Mouse (Mus musculus) kidney, embryonic 15.5 days (tissue): ENCODE results near the gene Cdk19. TPM values are rescaled to one million over a fixed set of nuclear protein-coding genes. Genes with fewer than 3 reads are reported as not detected.

Source experiments
- ATAC-seq: fragments of 200-750 bp; cut with Nextera tagmentation; replicated peaks from 2 replicates; pipeline ENCODE4 v1.8.0; 2017; ENCODE audit warnings: moderate TSS enrichment; ENCODE audit not compliant: low FRiP score
- H3K27ac ChIP-seq: fragments of 300-500 bp; sonication (generic); 2 replicates; pipeline ENCODE4 v1.5.1; 2015; ENCODE audit warnings: mild to moderate bottlenecking, inconsistent platforms
- H3K27me3 ChIP-seq: fragments of 300-500 bp; sonication (generic); 2 replicates; pipeline ENCODE4 v1.6.1; 2015; ENCODE audit warnings: inconsistent platforms
- H3K36me3 ChIP-seq: fragments of 300-500 bp; sonication (generic); 2 replicates; pipeline ENCODE4 v1.6.1; 2015; ENCODE audit warnings: inconsistent platforms
- H3K4me1 ChIP-seq: fragments of 300-500 bp; sonication (generic); 2 replicates; pipeline ENCODE4 v1.6.1; 2015; ENCODE audit warnings: inconsistent platforms
- H3K4me2 ChIP-seq: fragments of 300-500 bp; sonication (generic); 2 replicates; pipeline ENCODE4 v1.6.1; 2015; ENCODE audit warnings: moderate library complexity, mild to moderate bottlenecking, inconsistent platforms
- H3K4me3 ChIP-seq: fragments of 300-500 bp; sonication (generic); replicated peaks from 2 replicates; pipeline ENCODE4 v1.5.1; 2015; ENCODE audit warnings: mild to moderate bottlenecking, inconsistent platforms
- H3K9ac ChIP-seq: fragments of 300-500 bp; sonication (generic); 2 replicates; pipeline ENCODE4 v1.6.1; 2015; ENCODE audit warnings: mild to moderate bottlenecking, inconsistent platforms
- H3K9me3 ChIP-seq: fragments of 300-500 bp; sonication (generic); replicated peaks from 2 replicates; pipeline ENCODE4 v1.6.1; 2016; ENCODE audit warnings: inconsistent platforms
- WGBS: fragments of 180-500 bp; shearing (Covaris S2); methylation state at CpG from one replicate; pipeline ENCODE4 v1.1.7; 2015; ENCODE audit warnings: mixed read lengths; 5-methylcytosine and 5-hydroxymethylcytosine counted together
- polyA plus RNA-seq: library from polyadenylated mRNA; unstranded; fragments of >200 nt; fragmentation: Nextera tagmentation; extraction: Ambion mirVana; gene quantifications from 2 replicates; pipeline ENCODE4 v1.2.1, GENCODE M21; 2015

The Cdk19 gene
- polyA plus RNA-seq, 1 experiment from 2014 or later, result 8.5 TPM

DNA sequence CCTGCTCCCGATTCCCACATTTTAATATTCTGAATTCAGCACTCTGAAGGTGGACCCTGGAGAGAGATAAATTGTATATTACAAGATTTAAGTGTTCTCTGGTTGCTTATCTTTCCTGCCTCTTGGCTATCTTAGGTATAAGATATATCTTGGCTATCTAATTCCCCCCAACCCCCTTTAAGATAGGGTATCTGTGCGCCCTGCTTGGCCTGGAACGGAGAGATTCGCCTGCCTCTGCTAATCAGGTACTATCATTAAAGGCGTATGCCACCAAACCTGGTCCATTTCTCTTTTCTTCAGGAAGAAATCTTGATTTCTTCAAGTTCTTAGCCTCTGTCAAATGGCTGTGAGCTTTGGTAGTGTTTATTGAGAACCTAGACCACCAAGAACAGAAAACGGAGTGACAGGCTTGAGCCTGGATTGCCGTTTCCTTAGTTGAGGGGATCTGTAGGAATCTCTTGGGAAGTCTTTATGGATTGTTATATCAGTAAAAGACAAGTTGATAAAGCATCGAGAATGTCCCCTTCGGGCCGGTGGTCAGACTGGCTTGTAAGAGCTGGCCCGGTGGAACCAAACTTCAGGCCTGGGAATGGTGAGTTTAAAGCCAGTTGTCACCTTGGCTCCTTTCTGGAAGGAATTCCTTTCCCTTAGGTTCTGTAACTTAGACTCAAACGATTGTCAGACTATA is 11.0 kb downstream of the Cdk19 start:
- no peaks in the 10 kb centered on the region for H3K9me3 ChIP-seq
- H3K27ac ChIP-seq, result peak overlapping the region; percentile 95
- peak overlapping the region; percentile 89 for H3K9ac ChIP-seq
- no peaks in the 10 kb centered on the region for H3K36me3 ChIP-seq
- no peak for ATAC-seq
- peaks cover 21% of the 10 kb centered on the region for H3K4me1 ChIP-seq
- peak overlapping the region; percentile 88 for H3K4me3 ChIP-seq
- no peaks in the 10 kb centered on the region for H3K27me3 ChIP-seq
- WGBS, result 48% methylated on average over 12 of the region's 12 CpGs
- peak overlapping the region; percentile 73 for H3K4me2 ChIP-seq

DNA sequence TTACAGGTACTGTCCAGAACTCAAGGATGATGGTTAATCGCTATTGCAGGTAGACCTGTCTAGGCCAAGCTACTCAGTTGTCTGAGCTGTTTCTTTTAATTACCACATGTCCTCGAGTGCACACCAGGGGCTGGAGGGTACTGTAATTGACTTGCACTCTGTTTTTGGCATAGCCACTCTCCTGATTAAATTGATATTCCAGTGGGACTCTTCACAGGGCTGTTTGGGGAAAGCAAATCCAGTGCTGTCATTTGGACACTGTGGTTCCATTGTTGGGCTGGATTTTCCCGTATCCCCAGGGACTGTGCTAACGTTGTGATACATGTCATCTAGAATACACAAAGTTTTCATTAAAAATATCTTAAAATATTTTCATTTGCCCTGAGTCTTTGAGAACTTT is 11.8 kb downstream of the Cdk19 start:
- no peak for ATAC-seq
- Histone ChIP-seq H3K4me3 (peak overlapping the region; percentile 88; the same call in 1 of the 2 replicates), H3K4me1 (peaks cover 21% of the 10 kb centered on the region), H3K9me3 (no peaks in the 10 kb centered on the region), H3K9ac (no peak overlapping the region), H3K4me2 (peak overlapping the region; percentile 73; the same call in 1 of the 2 replicates), H3K27ac (no peak overlapping the region), H3K36me3 (no peaks in the 10 kb centered on the region), H3K27me3 (no peaks in the 10 kb centered on the region)
- WGBS, result 79% methylated on average over 4 of the region's 4 CpGs

DNA sequence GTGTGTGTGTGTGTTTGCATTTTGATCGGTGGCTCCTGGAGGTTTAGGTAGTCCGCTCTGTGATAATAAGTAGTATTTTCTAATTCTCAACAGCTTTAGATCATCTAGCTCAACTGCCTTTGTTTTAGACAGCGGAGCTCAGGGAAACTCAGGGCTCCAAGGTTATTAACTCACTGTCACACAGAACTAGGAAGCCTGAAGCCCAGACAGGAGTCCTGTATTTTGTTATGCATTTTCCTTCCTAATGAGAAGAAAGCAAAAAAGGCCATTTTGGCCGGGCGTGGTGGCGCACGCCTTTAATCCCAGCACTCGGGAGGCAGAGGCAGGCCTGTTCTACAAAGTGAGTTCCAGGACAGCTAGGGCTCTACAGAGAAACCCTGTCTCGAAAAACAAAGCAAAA is 14.7 kb downstream of the Cdk19 start:
- no peaks in the 10 kb centered on the region for H3K36me3 ChIP-seq
- no peaks in the 10 kb centered on the region for H3K27me3 ChIP-seq
- no peak overlapping the region for H3K27ac ChIP-seq
- no peak overlapping the region for H3K4me3 ChIP-seq
- H3K4me1 ChIP-seq, result peaks cover 14% of the 10 kb centered on the region
- no peak for ATAC-seq
- WGBS, result 83% methylated on average over 9 of the region's 9 CpGs
- no peaks in the 10 kb centered on the region for H3K9me3 ChIP-seq
- no peak overlapping the region for H3K9ac ChIP-seq
- no peak overlapping the region for H3K4me2 ChIP-seq

DNA sequence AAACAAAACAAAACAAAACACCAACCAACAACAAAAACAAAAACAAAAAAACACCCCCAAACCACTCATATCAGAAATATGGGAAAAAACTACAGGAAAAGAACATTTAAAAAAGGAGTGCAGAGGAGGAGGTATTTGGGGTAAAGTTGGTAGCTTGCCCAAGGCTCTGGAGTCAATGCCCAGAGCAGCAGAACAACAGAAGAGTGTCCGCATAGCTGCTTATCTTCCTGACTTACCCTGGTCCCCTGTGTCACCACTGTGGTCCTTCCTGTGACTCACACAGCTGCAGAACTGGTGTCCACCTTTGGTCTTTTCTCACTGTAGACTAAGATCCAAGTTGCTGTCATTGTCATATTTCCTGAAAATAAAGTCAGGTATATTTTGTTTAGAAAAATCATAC is 15.2 kb downstream of the Cdk19 start:
- 90% methylated on average over 1 of the region's 1 CpGs for WGBS
- no peak for ATAC-seq
- no peak overlapping the region for H3K4me3 ChIP-seq
- no peaks in the 10 kb centered on the region for H3K36me3 ChIP-seq
- H3K4me1 ChIP-seq, result peaks cover 14% of the 10 kb centered on the region
- no peaks in the 10 kb centered on the region for H3K27me3 ChIP-seq
- no peak overlapping the region for H3K9ac ChIP-seq
- no peak overlapping the region for H3K4me2 ChIP-seq
- H3K27ac ChIP-seq, result no peak overlapping the region
- no peaks in the 10 kb centered on the region for H3K9me3 ChIP-seq

DNA sequence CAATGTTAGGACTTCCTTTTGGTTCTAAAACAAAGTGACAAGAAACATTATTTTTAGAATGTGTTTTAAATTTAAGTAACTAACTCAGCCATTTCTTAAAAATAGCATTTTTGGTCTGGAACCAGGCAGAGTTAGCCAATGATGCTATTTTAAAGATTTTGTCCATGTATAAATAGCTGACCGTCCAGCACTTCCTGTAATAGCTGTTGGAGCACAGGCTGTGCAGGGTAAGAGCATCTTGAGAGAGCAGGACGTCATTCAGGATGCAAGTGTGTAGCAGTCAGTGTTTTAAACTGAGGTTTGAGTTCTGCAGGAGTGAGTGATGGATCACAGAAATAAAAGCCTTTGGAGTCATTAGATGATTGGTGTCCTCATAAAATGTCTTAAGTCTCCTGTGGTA is 18.8 kb downstream of the Cdk19 start:
- H3K27me3 ChIP-seq, result no peaks in the 10 kb centered on the region
- H3K9ac ChIP-seq, result no peak overlapping the region
- H3K9me3 ChIP-seq, result no peaks in the 10 kb centered on the region
- no peak overlapping the region for H3K27ac ChIP-seq
- H3K4me2 ChIP-seq, result no peak overlapping the region
- no peak for ATAC-seq
- H3K4me1 ChIP-seq, result peaks cover 9% of the 10 kb centered on the region; the same call in 1 of the 2 replicates
- WGBS, result 53% methylated on average over 2 of the region's 2 CpGs
- no peaks in the 10 kb centered on the region for H3K36me3 ChIP-seq
- no peak overlapping the region for H3K4me3 ChIP-seq

DNA sequence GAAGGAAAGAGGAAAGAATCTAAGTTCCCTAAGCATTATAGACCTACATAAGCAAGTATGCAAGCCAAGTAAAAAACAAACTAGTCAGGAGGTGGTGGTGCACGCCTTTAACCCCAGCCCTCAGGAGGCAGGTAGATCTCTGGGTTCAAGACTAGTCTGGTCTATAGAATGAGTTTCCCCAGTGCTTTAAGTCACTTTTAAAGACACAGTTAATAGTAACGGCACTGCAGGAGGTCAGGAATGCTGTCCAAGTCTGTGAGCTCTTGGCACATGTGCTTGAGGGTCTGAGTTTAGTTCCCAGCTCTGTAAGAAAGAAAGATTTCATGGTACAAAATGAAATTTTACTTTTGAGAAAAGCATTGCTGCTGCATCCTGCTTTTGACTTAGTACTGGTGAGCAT is 19.8 kb downstream of the Cdk19 start:
- H3K36me3 ChIP-seq, result no peaks in the 10 kb centered on the region
- no peak overlapping the region for H3K9ac ChIP-seq
- 81% methylated on average over 2 of the region's 2 CpGs for WGBS
- peaks cover 10% of the 10 kb centered on the region; the same call in 1 of the 2 replicates for H3K4me1 ChIP-seq
- H3K4me3 ChIP-seq, result no peak overlapping the region
- ATAC-seq, result no peak
- no peaks in the 10 kb centered on the region for H3K27me3 ChIP-seq
- H3K27ac ChIP-seq, result no peak overlapping the region
- H3K9me3 ChIP-seq, result no peaks in the 10 kb centered on the region
- H3K4me2 ChIP-seq, result no peak overlapping the region

DNA sequence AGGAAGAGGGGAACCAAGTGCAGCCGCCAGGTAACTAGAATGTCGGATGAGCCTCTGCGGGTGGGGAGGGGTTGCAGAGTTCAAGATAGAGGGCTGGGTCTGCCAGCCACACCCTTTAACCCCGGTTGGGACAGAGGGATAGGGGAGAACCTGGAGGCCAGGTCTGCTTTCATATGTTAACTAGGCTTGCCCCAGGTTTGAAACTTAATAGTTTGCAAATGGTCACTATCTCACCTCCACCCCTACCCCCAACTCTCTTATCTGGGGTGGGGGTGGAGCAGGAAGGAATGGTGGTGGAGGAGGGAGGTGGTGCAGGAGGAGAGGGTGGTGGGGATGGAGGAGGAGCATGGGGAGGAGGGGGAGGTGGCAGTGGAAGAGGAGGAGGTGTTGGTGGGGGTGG is 23.6 kb downstream of the Cdk19 start:
- Histone ChIP-seq H3K27ac (no peak overlapping the region), H3K9ac (no peak overlapping the region), H3K4me2 (no peak overlapping the region), H3K4me1 (peaks cover 10% of the 10 kb centered on the region; the same call in 1 of the 2 replicates), H3K27me3 (no peaks in the 10 kb centered on the region), H3K4me3 (no peak overlapping the region), H3K9me3 (no peaks in the 10 kb centered on the region), H3K36me3 (no peaks in the 10 kb centered on the region)
- ATAC-seq, result no peak
- 14% methylated on average over 4 of the region's 4 CpGs for WGBS

DNA sequence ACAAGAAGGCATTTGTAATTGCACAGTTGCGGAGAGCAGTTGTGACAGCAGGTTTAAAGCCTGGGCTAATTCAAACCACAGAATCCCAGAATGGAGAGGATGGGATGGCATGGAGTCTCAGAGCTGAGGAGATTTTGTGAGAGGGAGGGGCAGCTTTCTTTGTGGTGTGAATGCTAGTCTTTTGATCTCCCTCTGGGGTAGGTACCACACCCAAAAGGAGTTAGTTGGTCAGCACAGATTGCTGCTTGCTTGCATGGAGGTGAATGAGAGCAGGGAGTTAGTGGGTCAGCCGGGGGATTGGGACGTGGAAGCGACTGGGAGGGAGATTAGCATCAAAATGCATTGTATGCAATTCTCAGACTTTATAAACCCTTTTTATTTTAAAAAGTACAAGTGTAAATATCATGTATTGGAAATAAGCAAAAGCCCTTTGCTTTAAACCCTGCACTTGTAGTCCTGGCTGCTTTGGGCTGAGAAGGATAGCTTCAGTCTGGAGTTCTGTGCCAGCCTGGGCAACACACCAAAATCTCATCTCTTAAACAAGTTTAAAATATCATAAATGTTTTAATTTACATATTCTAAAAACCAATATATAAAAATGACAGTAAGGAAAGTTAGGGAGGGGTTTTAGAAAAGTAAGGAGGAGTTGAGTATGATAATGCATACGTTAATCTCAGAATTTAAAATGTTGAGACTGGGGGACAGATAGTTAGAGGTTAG is 25.4 kb downstream of the Cdk19 start:
- H3K4me1 ChIP-seq, result peaks cover 10% of the 10 kb centered on the region; the same call in 1 of the 2 replicates
- WGBS, result 67% methylated on average over 5 of the region's 5 CpGs
- no peak for ATAC-seq
- no peak overlapping the region for H3K4me2 ChIP-seq
- no peak overlapping the region for H3K9ac ChIP-seq
- H3K36me3 ChIP-seq, result no peaks in the 10 kb centered on the region
- no peaks in the 10 kb centered on the region for H3K9me3 ChIP-seq
- H3K27ac ChIP-seq, result no peak overlapping the region
- H3K4me3 ChIP-seq, result no peak overlapping the region
- no peaks in the 10 kb centered on the region for H3K27me3 ChIP-seq

DNA sequence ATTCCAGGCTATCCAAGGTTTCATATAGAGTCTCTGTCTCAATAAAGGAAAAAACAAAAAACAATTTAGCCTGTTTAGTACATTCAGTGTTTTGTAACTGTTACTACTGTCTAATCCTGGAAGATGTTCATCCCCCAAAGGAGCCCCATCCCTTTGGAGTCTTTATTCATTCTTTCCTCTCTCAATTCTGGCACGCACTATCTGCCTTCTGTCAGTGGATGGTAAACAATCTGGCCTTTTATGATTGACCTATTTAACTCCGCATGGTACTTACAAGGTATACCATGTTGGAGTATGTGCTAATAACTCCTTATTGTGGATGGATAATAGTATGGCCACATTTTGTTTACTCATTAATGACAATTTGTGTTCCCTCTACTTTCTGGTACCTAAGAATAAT is 26.6 kb downstream of the Cdk19 start:
- no peak overlapping the region for H3K9ac ChIP-seq
- no peaks in the 10 kb centered on the region for H3K27me3 ChIP-seq
- no peak for ATAC-seq
- H3K4me2 ChIP-seq, result no peak overlapping the region
- no peaks in the 10 kb centered on the region for H3K9me3 ChIP-seq
- H3K4me3 ChIP-seq, result no peak overlapping the region
- H3K4me1 ChIP-seq, result peaks cover 10% of the 10 kb centered on the region; the same call in 1 of the 2 replicates
- 88% methylated on average over 2 of the region's 2 CpGs for WGBS
- no peak overlapping the region for H3K27ac ChIP-seq
- no peaks in the 10 kb centered on the region for H3K36me3 ChIP-seq

DNA sequence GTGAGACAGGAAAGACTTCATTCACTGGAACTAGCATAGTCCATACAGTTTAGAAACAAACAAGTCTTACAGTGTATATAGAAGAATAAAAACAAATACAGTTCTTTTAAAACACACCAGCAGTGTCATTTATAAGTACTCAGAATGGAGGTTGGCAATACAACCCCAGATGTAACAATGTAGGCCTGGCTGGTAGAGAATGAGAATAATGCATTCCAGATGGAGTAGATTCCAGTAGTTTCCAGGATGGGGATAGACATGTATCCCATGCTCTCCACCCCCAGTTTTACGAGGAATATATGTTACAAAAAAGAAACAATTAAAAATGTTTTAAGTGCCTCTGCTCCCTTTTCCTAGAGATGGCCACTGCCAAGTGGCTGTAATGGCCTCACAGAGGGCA is 29.2 kb downstream of the Cdk19 start:
- Histone ChIP-seq H3K9ac (no peak overlapping the region), H3K9me3 (no peaks in the 10 kb centered on the region), H3K27me3 (no peaks in the 10 kb centered on the region), H3K36me3 (no peaks in the 10 kb centered on the region), H3K4me3 (no peak overlapping the region), H3K4me2 (no peak overlapping the region), H3K4me1 (peaks cover 11% of the 10 kb centered on the region), H3K27ac (no peak overlapping the region)
- ATAC-seq, result no peak
- 76% methylated on average over 1 of the region's 1 CpGs for WGBS

DNA sequence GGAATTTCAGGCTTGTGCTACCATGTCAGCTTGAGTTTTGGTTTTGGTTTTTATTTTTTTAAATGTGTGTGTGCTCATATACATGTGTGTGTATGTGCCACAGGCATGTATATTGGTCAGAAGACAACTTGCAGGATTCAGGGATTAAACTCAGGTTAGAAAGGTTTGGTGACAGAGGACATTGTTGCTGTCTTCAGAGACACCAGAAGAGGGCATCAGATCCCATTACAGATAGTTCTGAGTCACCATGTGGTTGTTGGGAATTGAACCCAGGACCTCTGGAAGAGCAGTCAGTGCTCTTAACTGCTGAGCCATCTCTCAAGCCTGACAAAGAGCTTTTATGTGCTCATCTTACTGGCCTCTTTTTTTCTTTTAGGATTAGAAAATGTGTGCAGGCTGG is 30.8 kb downstream of the Cdk19 start:
- Histone ChIP-seq H3K27me3 (no peaks in the 10 kb centered on the region), H3K9ac (no peak overlapping the region), H3K4me2 (no peak overlapping the region), H3K36me3 (no peaks in the 10 kb centered on the region), H3K4me1 (peaks cover 11% of the 10 kb centered on the region), H3K27ac (no peak overlapping the region), H3K9me3 (no peaks in the 10 kb centered on the region), H3K4me3 (no peak overlapping the region)
- ATAC-seq, result no peak

DNA sequence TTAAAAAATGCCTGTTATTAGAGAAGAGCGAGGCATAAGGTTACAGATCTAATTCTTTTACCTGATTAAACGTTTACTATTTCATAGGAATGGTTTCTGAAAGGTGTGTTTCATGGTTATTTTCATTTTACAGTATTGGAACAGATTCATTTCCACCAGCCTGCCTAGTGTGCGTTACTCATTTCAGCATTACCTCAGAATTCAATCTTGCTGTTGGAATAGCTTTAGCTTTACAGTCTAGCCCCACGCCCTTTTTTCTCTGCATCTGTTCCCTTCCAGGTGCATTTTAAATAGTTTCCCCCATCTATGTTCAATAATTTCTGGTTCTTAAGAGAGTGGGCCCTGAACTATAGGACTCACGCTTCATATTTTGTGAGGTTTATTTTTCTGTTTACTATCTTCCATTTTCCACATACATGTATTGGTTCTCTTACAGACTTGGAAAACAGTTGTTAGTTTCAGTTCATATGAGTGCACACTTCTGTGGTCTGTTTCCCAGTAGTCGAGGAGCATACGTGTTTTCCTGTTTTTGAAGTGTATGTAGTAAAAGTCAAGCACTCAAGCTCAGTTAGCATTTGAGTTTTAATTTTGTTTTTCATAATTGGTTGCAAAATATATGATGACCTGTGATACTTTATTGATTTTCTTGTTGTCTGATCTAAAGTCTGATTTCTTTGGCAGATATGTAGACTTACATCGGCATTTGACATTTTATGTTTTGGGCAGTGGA is 32.0 kb downstream of the Cdk19 start:
- Histone ChIP-seq H3K4me3 (no peak overlapping the region), H3K27ac (peak overlapping the region; percentile 54; the same call in 1 of the 2 replicates), H3K4me2 (no peak overlapping the region), H3K27me3 (no peaks in the 10 kb centered on the region), H3K9ac (no peak overlapping the region), H3K36me3 (no peaks in the 10 kb centered on the region), H3K4me1 (peaks cover 12% of the 10 kb centered on the region), H3K9me3 (no peaks in the 10 kb centered on the region)
- WGBS, result 68% methylated on average over 8 of the region's 8 CpGs
- no peak for ATAC-seq
